Mouse (Mus musculus) neural tube, embryonic 11.5 days (tissue): ENCODE data around the gene Clta. TPM values are rescaled to one million over a fixed set of nuclear protein-coding genes. Genes with fewer than 3 reads are reported as not detected.

ENCODE experiments used
- ATAC-seq: fragments of 200-750 bp; cut with Nextera tagmentation; 2 replicates; pipeline ENCODE4 v1.8.0; 2017; ENCODE audit warnings: moderate number of reproducible peaks, mild to moderate bottlenecking, moderate TSS enrichment, moderate library complexity; ENCODE audit not compliant: insufficient read depth, low FRiP score, low TSS enrichment
- DNase-seq: peaks from one replicate; pipeline ENCODE4 v3.0.0-alpha.2; 2015; ENCODE audit warnings: low spot score
- H3K27ac ChIP-seq: fragments of 300-500 bp; sonication (generic); 2 replicates; pipeline ENCODE4 v1.5.1; 2014; ENCODE audit warnings: low read depth, mild to moderate bottlenecking, low read length
- H3K27me3 ChIP-seq: fragments of 300-500 bp; sonication (generic); 2 replicates; pipeline ENCODE4 v1.6.1; 2014; ENCODE audit warnings: mild to moderate bottlenecking, low read length, mixed read lengths; ENCODE audit not compliant: control insufficient read depth, insufficient read depth
- H3K36me3 ChIP-seq: fragments of 300-500 bp; sonication (generic); 2 replicates; pipeline ENCODE4 v1.6.1; 2014; ENCODE audit warnings: mild to moderate bottlenecking, low read length, moderate library complexity, mixed read lengths; ENCODE audit not compliant: control insufficient read depth, insufficient read depth
- H3K4me1 ChIP-seq: fragments of 300-500 bp; sonication (generic); 2 replicates; pipeline ENCODE4 v1.6.1; 2014; ENCODE audit warnings: low read length, mixed read lengths; ENCODE audit not compliant: control insufficient read depth, insufficient read depth
- H3K4me2 ChIP-seq: fragments of 300-500 bp; sonication (generic); 2 replicates; pipeline ENCODE4 v1.6.1; 2014; ENCODE audit warnings: low read depth, mild to moderate bottlenecking, moderate library complexity
- H3K4me3 ChIP-seq: fragments of 300-500 bp; sonication (generic); 2 replicates; pipeline ENCODE4 v1.5.1; 2014; ENCODE audit warnings: low read depth, low read length
- H3K9ac ChIP-seq: fragments of 300-500 bp; sonication (generic); 2 replicates; pipeline ENCODE4 v1.6.1; 2014; ENCODE audit warnings: mild to moderate bottlenecking, low read length
- H3K9me3 ChIP-seq: fragments of 300-500 bp; sonication (generic); 2 replicates; pipeline ENCODE4 v1.6.1; 2016; ENCODE audit warnings: low read length; ENCODE audit not compliant: control insufficient read depth
- WGBS: fragments of 180-500 bp; shearing (Covaris S2); extraction: QIAGEN DNeasy Blood & Tissue Kit; methylation state at CpG from one replicate; pipeline ENCODE4 v1.1.7; 2014; 5-methylcytosine and 5-hydroxymethylcytosine counted together
- polyA plus RNA-seq: library from polyadenylated mRNA; unstranded; fragments of >200 nt; fragmentation: Nextera tagmentation; extraction: Ambion mirVana; gene quantifications from 2 replicates; pipeline ENCODE4 v1.2.1, GENCODE M21; 2014

Clta gene
- polyA plus RNA-seq, 1 experiment from 2014 or later, result 257 TPM

DNA sequence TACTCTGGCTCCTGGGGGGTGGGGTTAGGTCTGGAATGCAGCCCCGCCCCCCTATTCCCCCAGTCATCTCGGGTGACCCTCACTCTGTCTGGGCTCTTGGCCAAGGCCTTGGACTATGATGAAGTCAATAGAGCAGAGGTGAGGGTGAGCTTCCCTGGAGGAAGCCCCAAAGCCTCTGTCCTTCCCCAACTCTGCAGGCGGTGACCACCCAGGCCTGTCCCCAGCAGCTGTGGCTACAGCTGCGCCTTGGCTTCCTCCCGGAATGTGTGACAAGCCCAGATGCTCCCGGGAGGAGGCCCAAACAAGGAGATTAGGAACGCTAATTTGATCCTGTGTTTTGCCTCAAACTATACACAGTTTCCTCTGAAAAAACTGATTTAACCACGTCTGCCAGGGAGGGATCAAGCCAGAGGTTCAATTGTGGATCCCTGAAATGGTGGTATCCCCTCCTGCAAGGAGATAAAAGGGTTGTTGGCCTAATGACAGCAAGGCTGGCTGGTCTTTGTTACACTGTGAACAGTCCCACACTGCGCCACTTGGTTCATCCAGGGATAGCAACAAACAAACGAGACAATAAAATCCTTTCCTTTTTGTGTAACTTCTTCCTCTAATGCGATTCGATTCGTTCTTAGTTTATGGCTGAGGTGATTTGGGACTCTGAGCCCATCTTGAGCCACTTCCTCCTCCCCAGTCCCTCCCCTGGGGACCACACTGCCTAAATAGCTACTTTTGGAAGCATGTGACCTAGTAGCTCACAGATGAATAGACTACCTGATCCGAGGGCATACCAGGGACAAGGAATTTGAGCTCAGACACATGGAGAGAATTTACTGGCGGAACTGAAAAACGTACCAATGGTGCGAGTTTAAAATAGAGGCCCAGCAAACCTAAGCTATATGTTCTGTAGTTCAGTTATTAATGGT, 25.5 kb upstream of the Clta start:
- Histone ChIP-seq H3K27ac (peak overlapping the region; percentile 53), H3K4me3 (no peak overlapping the region), H3K9ac (no peak overlapping the region; the same call in 1 of the 2 replicates), H3K9me3 (no peaks in the 10 kb centered on the region), H3K27me3 (no peaks in the 10 kb centered on the region), H3K36me3 (no peaks in the 10 kb centered on the region), H3K4me1 (peaks cover 3% of the 10 kb centered on the region; the same call in 1 of the 2 replicates), H3K4me2 (no peak overlapping the region)
- DNase-seq (peak; percentile 46), ATAC-seq (no peak)
- 18% methylated on average over 17 of the region's 17 CpGs for WGBS

DNA sequence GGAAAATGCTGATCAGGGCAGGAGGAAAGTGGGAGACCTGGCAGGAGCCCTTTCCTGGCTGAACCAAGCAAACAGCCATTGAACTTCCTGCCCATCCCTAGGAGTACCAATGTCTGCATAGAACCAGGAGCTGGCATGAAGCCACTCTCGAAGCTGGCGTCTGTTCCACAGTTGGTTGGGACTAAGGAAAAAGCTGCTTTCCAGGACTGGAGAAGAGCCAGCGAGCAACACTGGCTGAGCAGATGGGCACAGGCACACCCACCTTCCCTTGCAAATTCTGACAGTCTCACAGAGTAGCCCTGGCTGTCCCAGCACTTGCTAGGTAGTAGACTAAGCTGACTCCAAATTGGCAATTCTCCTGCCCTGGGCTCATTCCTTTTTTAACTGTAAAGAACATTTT, 24.5 kb upstream of the Clta start:
- no peaks in the 10 kb centered on the region for H3K9me3 ChIP-seq
- H3K27me3 ChIP-seq, result no peaks in the 10 kb centered on the region
- no peak overlapping the region for H3K4me2 ChIP-seq
- WGBS, result 89% methylated on average over 3 of the region's 3 CpGs
- no peak overlapping the region for H3K27ac ChIP-seq
- peaks cover 3% of the 10 kb centered on the region; the same call in 1 of the 2 replicates for H3K4me1 ChIP-seq
- H3K9ac ChIP-seq, result no peak overlapping the region
- ATAC-seq (no peak), DNase-seq (no peak)
- H3K4me3 ChIP-seq, result no peak overlapping the region
- no peaks in the 10 kb centered on the region for H3K36me3 ChIP-seq

DNA sequence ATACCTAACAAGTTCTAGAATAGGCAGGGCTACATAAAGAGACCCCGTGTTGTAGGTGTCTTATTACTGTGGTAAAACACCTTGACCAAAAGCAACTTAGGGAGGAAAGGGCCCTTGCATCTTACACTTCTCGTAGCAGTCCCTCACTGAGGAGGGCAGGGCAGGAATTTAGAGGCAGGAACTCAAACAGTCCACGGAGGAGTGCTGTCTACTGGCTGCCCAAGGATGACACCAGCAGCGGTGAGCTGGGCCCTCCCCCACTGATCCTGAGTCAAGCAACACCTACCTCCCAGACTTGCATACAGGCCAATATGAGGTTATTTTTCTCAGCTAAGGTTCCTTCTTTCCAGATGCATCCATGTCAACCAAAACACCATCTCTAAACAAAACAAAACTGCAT, 24.0 kb upstream of the Clta start:
- DNase-seq, result no peak
- Histone ChIP-seq H3K4me2 (no peak overlapping the region), H3K4me1 (peaks cover 3% of the 10 kb centered on the region; the same call in 1 of the 2 replicates), H3K4me3 (no peak overlapping the region), H3K27ac (no peak overlapping the region), H3K9ac (no peak overlapping the region), H3K36me3 (no peaks in the 10 kb centered on the region), H3K27me3 (no peaks in the 10 kb centered on the region), H3K9me3 (no peaks in the 10 kb centered on the region)
- 86% methylated on average over 4 of the region's 4 CpGs for WGBS
- ATAC-seq, result no peak

DNA sequence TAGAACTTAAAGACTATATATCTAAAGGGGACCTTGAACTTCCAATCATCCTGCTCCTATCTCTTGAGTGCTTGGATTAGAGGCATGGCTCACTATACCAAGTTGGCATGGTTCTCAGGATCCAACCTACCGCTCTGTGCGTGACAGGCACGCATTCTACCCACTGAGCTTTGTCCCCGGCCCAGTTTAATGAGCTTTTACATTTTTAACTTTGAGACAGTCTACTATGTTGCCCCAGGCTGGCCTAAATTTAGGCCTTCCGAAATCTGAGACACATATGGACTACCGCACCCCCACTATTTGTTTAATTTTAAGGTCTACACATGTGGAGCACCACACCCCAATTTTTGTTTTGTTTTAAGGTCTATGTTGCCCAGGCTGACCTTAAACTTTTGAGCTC, 23.4 kb upstream of the Clta start:
- peaks cover 3% of the 10 kb centered on the region; the same call in 1 of the 2 replicates for H3K4me1 ChIP-seq
- no peak overlapping the region for H3K27ac ChIP-seq
- no peak overlapping the region for H3K9ac ChIP-seq
- H3K27me3 ChIP-seq, result no peaks in the 10 kb centered on the region
- no peak overlapping the region for H3K4me3 ChIP-seq
- no peak overlapping the region for H3K4me2 ChIP-seq
- ATAC-seq, result no peak
- no peaks in the 10 kb centered on the region for H3K36me3 ChIP-seq
- no peaks in the 10 kb centered on the region for H3K9me3 ChIP-seq
- no peak for DNase-seq
- WGBS, result 96% methylated on average over 6 of the region's 6 CpGs

DNA sequence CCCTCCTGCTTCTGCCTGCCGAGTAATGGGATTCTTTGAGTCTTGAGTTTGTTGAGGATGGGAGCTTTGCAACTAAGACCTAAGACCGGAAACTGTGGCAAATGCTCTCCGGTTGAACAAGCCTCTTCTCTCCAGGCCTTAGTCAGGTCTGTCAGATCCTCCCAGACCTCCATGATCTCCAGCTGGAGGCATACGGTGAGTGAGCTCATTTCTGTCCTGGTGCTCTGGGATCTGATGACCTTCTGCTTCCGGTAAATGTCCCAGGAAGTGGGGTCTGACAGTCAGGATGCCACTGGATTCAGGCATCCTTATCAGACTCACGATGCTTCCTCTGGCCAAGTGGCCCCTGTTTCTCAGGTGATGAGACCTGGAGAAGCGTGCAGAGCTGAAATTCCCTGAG, 23.0 kb upstream of the Clta start:
- H3K36me3 ChIP-seq, result no peaks in the 10 kb centered on the region
- WGBS, result 92% methylated on average over 7 of the region's 7 CpGs
- peaks cover 3% of the 10 kb centered on the region; the same call in 1 of the 2 replicates for H3K4me1 ChIP-seq
- no peaks in the 10 kb centered on the region for H3K27me3 ChIP-seq
- DNase-seq, result no peak
- no peak overlapping the region for H3K9ac ChIP-seq
- H3K4me3 ChIP-seq, result no peak overlapping the region
- H3K4me2 ChIP-seq, result no peak overlapping the region
- no peak for ATAC-seq
- no peaks in the 10 kb centered on the region for H3K9me3 ChIP-seq
- H3K27ac ChIP-seq, result no peak overlapping the region

DNA sequence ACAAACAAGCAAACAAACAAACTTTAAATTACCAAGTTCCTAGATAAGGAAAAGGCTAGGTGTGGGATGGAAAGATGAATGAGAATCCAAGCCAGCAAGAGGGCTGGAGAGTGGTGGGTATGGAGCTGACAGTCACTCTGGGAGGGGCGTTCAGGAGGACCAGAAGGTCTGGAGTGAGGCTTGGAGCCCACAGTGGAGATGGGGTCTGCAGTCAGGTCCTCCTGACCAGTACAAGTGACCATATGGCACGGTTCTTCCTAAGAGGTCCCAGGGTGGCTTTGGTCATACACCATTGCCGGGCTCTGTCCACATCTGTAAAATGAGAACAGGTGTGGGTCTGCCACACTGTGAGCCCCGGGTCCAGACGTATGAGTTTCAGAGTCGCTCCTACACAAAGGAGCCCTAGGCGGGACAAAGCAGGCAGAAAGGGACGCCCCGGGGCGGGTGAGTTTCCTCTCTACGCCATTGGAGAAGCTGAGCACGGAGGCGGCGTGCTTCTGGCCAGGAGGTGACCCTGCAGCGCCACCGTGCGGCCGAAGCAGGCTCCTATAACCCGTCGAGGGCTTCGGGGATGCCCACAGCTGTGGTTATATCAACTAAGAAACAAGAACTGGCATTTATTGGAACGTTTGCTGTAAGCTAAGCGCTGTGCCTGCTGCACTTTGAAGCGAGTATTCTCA, 22.1 kb upstream of the Clta start:
- Histone ChIP-seq H3K4me3 (0 out of 2 replicates have a peak overlapping the region, but pooled peaks have one; percentile 17), H3K9ac (peak overlapping the region; percentile 58)
- WGBS, result 4% methylated on average over 24 of the region's 24 CpGs

DNA sequence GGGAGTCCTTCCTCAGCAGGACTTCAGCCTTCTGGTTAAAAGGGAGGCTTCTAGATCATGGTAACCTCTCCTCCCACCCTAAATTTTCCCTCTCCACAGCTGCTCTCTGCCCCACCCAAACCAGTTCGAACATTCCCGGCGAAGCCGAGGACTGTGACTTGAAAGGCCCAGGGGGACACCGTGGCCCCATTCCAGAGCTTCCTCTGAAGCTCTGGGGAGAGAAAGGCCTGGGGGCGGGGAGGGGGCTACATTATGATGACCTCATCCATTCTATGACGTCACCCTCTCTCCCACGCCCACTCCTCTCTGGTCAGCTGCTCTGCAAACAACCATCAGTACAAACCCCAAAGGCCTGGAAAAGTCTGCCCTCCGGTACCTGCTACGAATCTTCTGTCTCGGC, 21.1 kb upstream of the Clta start, which contains the start of gene Ccin:
TSS of gene Ccin (plus strand) at position 303 of the 400 bp plus-strand sequence.
- 81% methylated on average over 11 of the region's 11 CpGs for WGBS
- Histone ChIP-seq H3K4me3 (0 out of 2 replicates have a peak within 1 kb of the TSS, but pooled peaks have one; percentile 17), H3K36me3 (no peaks in the 10 kb centered on the region), H3K4me1 (peaks cover 3% of the 10 kb centered on the region; the same call in 1 of the 2 replicates), H3K27me3 (no peaks in the 10 kb centered on the region), H3K27ac (no peak within 1 kb of the TSS), H3K9me3 (no peaks in the 10 kb centered on the region), H3K9ac (peak within 1 kb of the TSS; percentile 58), H3K4me2 (peak within 1 kb of the TSS; percentile 52)
- no peak for DNase-seq
- ATAC-seq, result no peak

More for the DNA sequence above, 22.1 kb upstream of the Clta start:
- ATAC-seq (peak; percentile 93), DNase-seq (peak; percentile 95)
- H3K27ac ChIP-seq, result peak overlapping the region; percentile 21; the same call in 1 of the 2 replicates
- no peaks in the 10 kb centered on the region for H3K9me3 ChIP-seq
- peaks cover 3% of the 10 kb centered on the region; the same call in 1 of the 2 replicates for H3K4me1 ChIP-seq
- H3K4me2 ChIP-seq, result peak overlapping the region; percentile 52
- H3K27me3 ChIP-seq, result no peaks in the 10 kb centered on the region
- no peaks in the 10 kb centered on the region for H3K36me3 ChIP-seq

DNA sequence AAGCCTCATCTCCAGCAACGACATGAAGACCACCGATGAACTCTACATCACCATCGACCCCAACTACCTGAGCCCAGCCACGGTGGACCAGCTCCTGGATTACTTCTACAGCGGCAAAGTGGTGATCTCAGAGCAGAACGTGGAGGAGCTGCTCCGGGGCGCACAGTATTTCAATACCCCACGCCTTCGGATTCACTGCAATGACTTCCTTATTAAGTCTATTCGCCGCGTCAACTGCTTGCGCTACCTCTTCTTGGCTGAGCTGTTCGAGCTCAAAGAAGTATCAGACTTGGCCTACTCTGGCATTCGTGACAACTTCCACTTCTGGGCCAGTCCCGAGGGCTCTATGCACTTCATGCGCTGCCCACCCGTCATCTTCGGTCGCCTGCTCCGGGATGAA, 20.5 kb upstream of the Clta start:
- WGBS, result 92% methylated on average over 22 of the region's 22 CpGs
- no peak for DNase-seq
- H3K4me2 ChIP-seq, result no peak overlapping the region
- H3K4me3 ChIP-seq, result no peak overlapping the region
- no peak for ATAC-seq
- H3K9ac ChIP-seq, result no peak overlapping the region
- H3K4me1 ChIP-seq, result no peaks in the 10 kb centered on the region
- H3K9me3 ChIP-seq, result no peaks in the 10 kb centered on the region
- H3K27ac ChIP-seq, result no peak overlapping the region
- no peaks in the 10 kb centered on the region for H3K27me3 ChIP-seq
- no peaks in the 10 kb centered on the region for H3K36me3 ChIP-seq
